Mouse (Mus musculus) heart, adult 2 months (tissue): ENCODE results near the gene Asap2. TPM values are rescaled to one million over a fixed set of nuclear protein-coding genes. Genes with fewer than 3 reads are reported as not detected.
A peak's percentile ranks its signal among the peaks of the same experiment; 100 is the strongest.

Experiments used
- DNase-seq, 2 experiments: peaks; one replicate each; pipeline ENCODE4 v3.0.0; 2021
- H3K27ac ChIP-seq: fragments of 200-600 bp; 2 replicates; pipeline ENCODE4 v1.8.1; 2022
- H3K27me3 ChIP-seq: fragments of 200-500 bp; 2 replicates; pipeline ENCODE4 v1.6.1; 2012; ENCODE audit warnings: mild to moderate bottlenecking, low read length, inconsistent platforms, mixed read lengths; ENCODE audit not compliant: control insufficient read depth, insufficient read depth
- H3K36me3 ChIP-seq: fragments of 200-500 bp; 2 replicates; pipeline ENCODE4 v1.6.1; 2012; ENCODE audit warnings: low read length, inconsistent platforms; ENCODE audit not compliant: control insufficient read depth, insufficient read depth
- H3K4me1 ChIP-seq: fragments of 200-500 bp; 2 replicates; pipeline ENCODE4 v1.6.1; 2011; ENCODE audit warnings: low read length; ENCODE audit not compliant: control insufficient read depth, insufficient read depth
- H3K4me3 ChIP-seq: fragments of 200-600 bp; 2 replicates; pipeline ENCODE4 v1.8.1; 2022
- H3K79me2 ChIP-seq: fragments of 200-500 bp; replicated peaks from 2 replicates; pipeline ENCODE4 v1.6.1; 2012; ENCODE audit warnings: mild to moderate bottlenecking, inconsistent platforms, low read length, moderate library complexity, mixed read lengths; ENCODE audit not compliant: control insufficient read depth, insufficient read depth
- H3K9ac ChIP-seq: fragments of 200-500 bp; 2 replicates; pipeline ENCODE4 v1.6.1; 2012; ENCODE audit warnings: low read depth, mild to moderate bottlenecking, control low read depth, inconsistent platforms, low read length, mixed read lengths
- CTCF ChIP-seq: fragments of 200-600 bp; IDR thresholded peaks from 2 replicates; pipeline ENCODE4 v1.8.1; 2022; ENCODE audit warnings: antibody characterized with exemption, mild to moderate bottlenecking, moderate library complexity
- EP300 ChIP-seq: fragments of 200-500 bp; IDR thresholded peaks from 2 replicates; pipeline ENCODE4 v1.6.1; 2011; ENCODE audit warnings: low read depth, low read length, control low read depth; ENCODE audit not compliant: insufficient read depth
- POLR2A ChIP-seq: fragments of 200-500 bp; IDR thresholded peaks from 2 replicates; pipeline ENCODE4 v1.6.1; 2011; ENCODE audit warnings: mild to moderate bottlenecking, low read depth, low read length, control low read depth; ENCODE audit not compliant: insufficient read depth
- WGBS: fragments of 180-500 bp; shearing (Covaris S2); methylation state at CpG from one replicate; pipeline ENCODE4 v1.1.7; 2018; 5-methylcytosine and 5-hydroxymethylcytosine counted together
- intact Hi-C: fragments of 180-260 bp; cut with DNase I; formaldehyde crosslinking; loops from one replicate; pipeline ENCODE4 v1.15.1; 2025
- polyA plus RNA-seq: library from polyadenylated mRNA; depleted of rRNA; stranded (reverse); fragments of >200 nt; gene quantifications from 2 replicates; pipeline ENCODE4 v1.2.3, GENCODE M21; 2012
- total RNA-seq, 2 experiments: library from RNA; stranded (reverse); gene quantifications; 2 replicates each; pipeline ENCODE4 v1.2.3; 2021

Gene Asap2
- total and polyA plus RNA-seq, 3 experiments: 8.2 to 11.5 (median 10.3) TPM

- no peak overlapping the region for H3K4me3 ChIP-seq
- H3K79me2 ChIP-seq: no peaks in the 10 kb centered on the region; the same call in none of the 2 replicates
- DNase-seq: no peak
- 0 out of 2 replicates have a peak, but pooled peaks cover 2% of the 10 kb centered on the region for H3K36me3 ChIP-seq
- no peak overlapping the region for H3K27ac ChIP-seq
- H3K4me1 ChIP-seq: peaks cover 7% of the 10 kb centered on the region; the same call in 1 of the 2 replicates
- TF ChIP-seq POLR2A (no peak), EP300 (no peak), CTCF (no peak)
- H3K9ac ChIP-seq: no peak overlapping the region
- H3K27me3 ChIP-seq: no peaks in the 10 kb centered on the region
- WGBS: 85% methylated on average over 4 of the region's 4 CpGs
- intact Hi-C loops: no loop called here
Observed at GRCm38 (mm10) chr12:21196420-21196819, 206.2 kb downstream of the Asap2 start.

- Histone ChIP-seq H3K4me1 (peaks cover 4% of the 10 kb centered on the region), H3K9ac (no peak overlapping the region), H3K4me3 (no peak overlapping the region), H3K79me2 (no peaks in the 10 kb centered on the region), H3K36me3 (peaks cover 4% of the 10 kb centered on the region; the same call in 1 of the 2 replicates), H3K27ac (no peak overlapping the region), H3K27me3 (no peaks in the 10 kb centered on the region)
- DNase-seq: no peak
- intact Hi-C loops: loop anchor here (5.0 kb wide), 1 partner anchor 43 kb away; no protein-coding TSS in a partner anchor
- TF ChIP-seq POLR2A (no peak), CTCF (no peak), EP300 (no peak)
- 98% methylated on average over 8 of the region's 8 CpGs for WGBS
Observed at GRCm38 (mm10) chr12:21200613-21201012, 210.4 kb downstream of the Asap2 start.

GRCm38 (mm10) chr12:21201485-21202269 lies 211.4 kb downstream of the Asap2 start:
- H3K4me1 ChIP-seq: peaks cover 4% of the 10 kb centered on the region

GRCm38 (mm10) chr12:21204701-21205312 lies 214.5 kb downstream of the Asap2 start:
- DNase-seq: peak; percentile 51 to 52
- Histone ChIP-seq H3K27ac (peak overlapping the region; percentile 40), H3K4me3 (no peak overlapping the region), H3K4me1 (peaks cover 8% of the 10 kb centered on the region), H3K36me3 (peaks cover 4% of the 10 kb centered on the region), H3K9ac (no peak overlapping the region), H3K27me3 (no peaks in the 10 kb centered on the region), H3K79me2 (no peaks in the 10 kb centered on the region)
- intact Hi-C loops: loop anchor here (5.0 kb wide), 2 partner anchors 48 to 73 kb away; no protein-coding TSS in a partner anchor
- TF ChIP-seq CTCF (no peak), EP300 (no peak), POLR2A (no peak)
- 24% methylated on average over 11 of the region's 11 CpGs for WGBS

More at GRCm38 (mm10) chr12:21201485-21202269, 211.4 kb downstream of the Asap2 start:
- H3K27me3 ChIP-seq: no peaks in the 10 kb centered on the region
- 81% methylated on average over 10 of the region's 10 CpGs for WGBS
- no peak overlapping the region for H3K27ac ChIP-seq
- intact Hi-C loops: loop anchor here (5.0 kb wide), 1 partner anchor 44 kb away; no protein-coding TSS in a partner anchor
- H3K4me3 ChIP-seq: no peak overlapping the region
- no peaks in the 10 kb centered on the region for H3K79me2 ChIP-seq
- TF ChIP-seq EP300 (no peak), POLR2A (no peak), CTCF (no peak)
- peaks cover 4% of the 10 kb centered on the region; the same call in 1 of the 2 replicates for H3K36me3 ChIP-seq
- no peak for DNase-seq
- H3K9ac ChIP-seq: no peak overlapping the region

GRCm38 (mm10) chr12:21205799-21206198 lies 215.5 kb downstream of the Asap2 start:
- no peak overlapping the region for H3K9ac ChIP-seq
- 90% methylated on average over 4 of the region's 4 CpGs for WGBS
- H3K27ac ChIP-seq: peak overlapping the region; percentile 40; the same call in 1 of the 2 replicates
- peaks cover 8% of the 10 kb centered on the region for H3K4me1 ChIP-seq
- no peak overlapping the region for H3K4me3 ChIP-seq
- H3K27me3 ChIP-seq: no peaks in the 10 kb centered on the region
- peaks cover 4% of the 10 kb centered on the region for H3K36me3 ChIP-seq
- intact Hi-C loops: loop anchor here (5.0 kb wide), 1 partner anchor 73 kb away; no protein-coding TSS in a partner anchor
- no peak for TF ChIP-seq POLR2A
- TF ChIP-seq CTCF: no peak
- H3K79me2 ChIP-seq: no peaks in the 10 kb centered on the region
- DNase-seq: no peak
